Comparison of ENCODE assay signal across 8 mouse cellular contexts in the genomic region with DNA sequence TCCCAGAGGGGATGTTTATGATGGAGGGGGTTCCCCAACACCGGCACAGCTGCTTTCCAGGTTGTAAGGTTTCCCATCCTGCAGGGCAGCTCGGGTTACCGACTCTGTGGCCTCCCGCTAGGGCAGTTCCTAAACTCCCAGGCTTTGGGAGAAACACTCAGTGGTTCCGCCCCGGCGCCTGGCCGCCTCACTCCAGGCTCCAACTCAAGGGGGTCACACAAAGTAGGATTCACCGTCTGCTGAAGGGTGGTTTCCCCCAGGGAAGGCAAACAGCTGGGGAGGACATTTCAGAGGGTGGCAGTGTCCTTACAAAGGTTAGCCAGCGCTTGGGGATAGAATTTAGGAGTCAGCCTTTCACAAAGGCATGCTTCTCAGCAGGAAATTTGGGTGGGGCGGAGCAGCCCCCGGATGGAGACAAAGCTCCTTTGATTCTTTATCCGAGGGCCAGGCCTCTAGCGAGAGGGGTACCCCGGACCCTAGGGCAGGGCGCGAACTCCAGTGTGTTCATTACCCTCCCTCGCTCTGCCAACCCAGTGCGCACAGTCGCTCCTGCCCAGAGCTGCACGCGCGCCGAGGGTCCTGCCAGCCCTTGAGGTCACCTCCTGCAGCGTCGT. TPM values are rescaled to one million over a fixed set of nuclear protein-coding genes. Genes with fewer than 3 reads are reported as not detected.
DNase-seq lines count a peak whose midpoint lies in the region; TF ChIP-seq lines count a peak whose summit lies in the region.

No protein-coding gene starts in this region.

- TF ChIP-seq POLR2A in cortical plate, adult 2 months (IDR thresholded peaks at IDR 0.05; ENCODE audit: extremely low read depth, insufficient read depth, low read length): no peak
- no peak for TF ChIP-seq POLR2A in myocyte (IDR thresholded peaks at IDR 0.05; ENCODE audit: insufficient read length, low read depth)

- peak overlapping the region; percentile 88 for H3K4me2 ChIP-seq in myocyte (ENCODE audit: low read depth)

- H3K79me2 ChIP-seq in myocyte (ENCODE audit: control insufficient read depth, insufficient read depth): peaks cover 6% of the 10 kb centered on the region

- peak overlapping the region; percentile 74 to 91 for H3K4me3 ChIP-seq in ES-E14 (ENCODE audit: insufficient read depth in 1 of 2, low read depth in 1 of 2, low read length in 2 of 2, poor library complexity in 1 of 2, severe bottlenecking in 1 of 2)
- peak overlapping the region; percentile 41; the same call in 1 of the 2 replicates for H3K4me3 ChIP-seq in cortical plate, adult 2 months (ENCODE audit: insufficient read depth, low read length)
- peak overlapping the region; percentile 58 for H3K4me3 ChIP-seq in myocyte

- no peaks in the 10 kb centered on the region for H3K27me3 ChIP-seq in myocyte (ENCODE audit: control insufficient read depth, insufficient read depth, insufficient read length)

- H3K9me3 ChIP-seq in ES-E14 (ENCODE audit: control insufficient read depth, insufficient read depth, low read depth, low read length): no peaks in the 10 kb centered on the region

- H3K27ac ChIP-seq in ES-E14 (ENCODE audit: insufficient read depth, low read depth, low read length, poor library complexity, severe bottlenecking): peak overlapping the region; percentile 95
- H3K27ac ChIP-seq in cortical plate, adult 2 months (ENCODE audit: insufficient read depth, low read length): no peak overlapping the region; the same call in 1 of the 2 replicates

- peaks cover 18 to 29% of the 10 kb centered on the region in 2 experiments for H3K4me1 ChIP-seq in ES-E14 (ENCODE audit: control insufficient read depth in 2 of 2, insufficient read depth in 2 of 2, low read length in 2 of 2, poor library complexity in 1 of 2)
- peaks cover 1% of the 10 kb centered on the region; the same call in 1 of the 2 replicates for H3K4me1 ChIP-seq in cortical plate, adult 2 months (ENCODE audit: control insufficient read depth, insufficient read depth, low read length)

- in situ Hi-C loops in ES-E14 (cut with MboI; ENCODE audit: low sequenced_read_pairs in 2 of 2, unreplicated experiment in 2 of 2): loop anchor here in 1 of 2 experiments (10.0 to 25.0 kb wide), 3 partner anchors 54 to 237 kb away; partner anchors contain the start of gene Gng2

- no peak for TF ChIP-seq CTCF in cortical plate, adult 2 months (IDR thresholded peaks at IDR 0.05; ENCODE audit: extremely low read depth, insufficient read depth, low read length)

- peak; percentile 92 for DNase-seq in ES-E14 (ENCODE audit: low read depth, low spot score)
- peak; percentile 46 for DNase-seq in heart, adult 8-10 months (ENCODE audit: low spot score)
- DNase-seq in kidney, postnatal 4 days: peak; percentile 67 to 77
- no peak for DNase-seq in frontal cortex, adult 2 months (ENCODE audit: extremely low spot score in 1 of 2, low spot score in 1 of 2)
- no peak for DNase-seq in T-cell, adult 2 months (ENCODE audit: low spot score)
- DNase-seq in urinary bladder, postnatal 25 days (ENCODE audit: low spot score): no peak

- H3K9ac ChIP-seq in ES-E14 (ENCODE audit: insufficient read depth, low read depth, low read length, poor library complexity, severe bottlenecking): peak overlapping the region; percentile 81

- H3K36me3 ChIP-seq in ES-E14 (ENCODE audit: control insufficient read depth, insufficient read depth, low read length, poor library complexity, severe bottlenecking) (peaks cover 22% of the 10 kb centered on the region), myocyte (ENCODE audit: control insufficient read depth, insufficient read depth) (no peaks in the 10 kb centered on the region)

- peak overlapping the region; percentile 78 for H3ac ChIP-seq in myocyte (ENCODE audit: control insufficient read depth, insufficient read length)

TF ChIP-seq in ES-E14, 5 proteins besides CTCF, POLR2A, EP300 and RAD21:
- TF ChIP-seq CHD2 (IDR thresholded peaks at IDR 0.05; ENCODE audit: low read depth, low read length): no peak; the same call in none of the 2 replicates
- TF ChIP-seq ZC3H11A (IDR thresholded peaks at IDR 0.05; ENCODE audit: borderline replicate concordance, low read depth, low read length): 0 out of 2 replicates have a peak, but pooled peaks have one; percentile 1

TF ChIP-seq in myocyte, 11 proteins besides CTCF, POLR2A, EP300 and RAD21:
- TF ChIP-seq MYOD1 (IDR thresholded peaks at IDR 0.05; ENCODE audit: control insufficient read depth in 1 of 3, insufficient read length in 2 of 3, low read depth in 2 of 3) (peak in 2 of 3 experiments; percentile 60 to 70), SRF (IDR thresholded peaks at IDR 0.05; ENCODE audit: control insufficient read depth, insufficient read length, low read depth) (no peak), MYOG (IDR thresholded peaks at IDR 0.05; ENCODE audit: control insufficient read depth in 1 of 3, insufficient read depth in 1 of 3, insufficient read length in 2 of 3, low read depth in 2 of 3) (peak in 1 of 3 experiments; percentile 45)
TF ChIP-seq in myocyte: peak in this region for 2.

RNA-seq across cellular contexts. Expression of gene Nid2, which starts 0.5 kb away (rescaled TPM):
- total RNA-seq in ES-E14 (2012; rRNA removed): 399 and 646 TPM in 2 replicates
- polyA plus RNA-seq in cortical plate, adult 2 months (2012; rRNA removed): 2.2 TPM in 2 replicates
- 10 to 100 TPM; 17.5 to 19.7 (median 18.4) TPM for total RNA-seq in heart, adult 8-10 months (2022)
- 52.6 TPM for polyA plus RNA-seq in myocyte (2012; fragmentation: generic; extraction: Trizol)
- 4.6 and 5.7 TPM in 2 replicates for polyA plus RNA-seq in frontal cortex, adult 2 months (2012; rRNA removed)

Comparison
In these comparisons a context has a peak if more than half of its experiments do, and no peak if none do; other contexts are left out.
1. DNase-seq: peak in ES-E14 (single experiment), heart, adult 8-10 months (single experiment) and kidney, postnatal 4 days (2 of 2); none in frontal cortex, adult 2 months (0 of 2), T-cell, adult 2 months (single experiment) and urinary bladder, postnatal 25 days (single experiment).
2. Peak in every context shown above with its lines, with median percentiles within 50 percentile points of each other: H3K4me3 ChIP-seq.